Mouse (Mus musculus) T-helper 17 cell (primary cell): Measurements from ENCODE around the gene Aven.
"Not testable (repeated sequence)": the region's sequence is repeated elsewhere in the genome, so short reads cannot be mapped to it uniquely, and the experiment has no call there.

ENCODE experiments used
- in situ Hi-C, 2 experiments: fragments of 300-600 bp; cut with MboI, MseI; formaldehyde crosslinking; loops; 1 replicate in 1 of 2; 2 replicates in 1 of 2; pipeline ENCODE4 v1.15.1; 2025; ENCODE audit warnings: high pct_unique_total_duplicates in 2 of 2

Gene Aven

DNA sequence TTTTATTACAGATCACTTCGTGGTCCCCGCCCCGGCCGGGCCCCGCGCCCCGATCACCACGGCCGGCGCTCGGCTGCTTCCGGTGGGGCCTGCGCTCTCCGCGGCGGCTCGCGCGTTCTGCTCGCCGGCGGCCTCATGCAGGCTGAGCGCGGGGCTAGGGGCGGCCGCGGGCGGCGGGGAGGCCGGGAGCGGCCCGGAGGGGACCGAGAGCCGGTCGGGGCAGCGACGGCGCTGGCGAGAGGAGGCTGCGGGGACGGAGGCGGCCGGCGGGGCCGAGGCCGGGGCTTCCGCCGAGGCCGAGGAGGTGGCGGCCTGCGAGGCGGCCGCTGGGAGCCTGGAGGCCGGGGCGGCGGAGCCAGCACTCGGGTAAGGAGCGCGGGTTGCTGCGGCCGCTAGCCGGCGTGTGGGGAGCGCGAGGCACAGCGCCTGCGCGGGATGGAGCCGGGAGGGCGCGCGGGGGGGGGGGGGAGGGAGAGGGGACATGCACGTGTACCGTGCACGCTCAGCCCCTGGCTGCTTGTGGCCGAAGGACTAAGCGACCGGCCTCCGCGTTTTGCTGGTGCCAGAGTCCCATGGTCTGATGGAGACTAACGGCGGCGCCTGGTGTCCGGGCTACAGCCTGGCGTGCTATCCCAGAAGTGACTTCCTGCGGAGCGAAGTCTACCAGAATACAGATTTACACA is at the start of gene Aven:
TSS of gene Aven (plus strand) at position 109 of the 683 bp plus-strand sequence.
- in situ Hi-C loops = no loop called here

- in situ Hi-C loops = loop anchor here in 1 of 2 experiments (5.0 kb wide), 1 partner anchor 41 kb away; no protein-coding TSS in a partner anchor
These were observed 49.3 kb upstream of the Aven start for GRCm38 (mm10) chr2:112443491-112443890.

DNA sequence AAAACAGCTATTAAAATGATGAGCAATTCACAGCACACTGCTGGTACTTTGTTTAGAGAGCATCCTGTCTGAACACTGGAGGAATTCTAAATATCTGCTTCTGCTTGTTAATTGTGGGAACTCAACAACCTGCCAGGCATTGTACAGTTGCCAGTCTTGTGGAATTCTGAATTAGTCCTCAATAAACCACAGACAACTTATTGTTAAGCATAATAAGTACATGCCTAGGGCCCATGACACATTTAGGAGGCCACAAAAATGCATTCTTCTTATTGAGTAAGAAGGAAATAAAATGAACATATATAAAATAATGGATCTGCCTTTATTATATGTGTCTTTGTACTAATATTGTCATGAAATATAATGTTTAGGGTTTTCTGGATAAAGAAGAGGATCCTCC is 47.3 kb upstream of the Aven start:
- in situ Hi-C loops = no loop called here

DNA sequence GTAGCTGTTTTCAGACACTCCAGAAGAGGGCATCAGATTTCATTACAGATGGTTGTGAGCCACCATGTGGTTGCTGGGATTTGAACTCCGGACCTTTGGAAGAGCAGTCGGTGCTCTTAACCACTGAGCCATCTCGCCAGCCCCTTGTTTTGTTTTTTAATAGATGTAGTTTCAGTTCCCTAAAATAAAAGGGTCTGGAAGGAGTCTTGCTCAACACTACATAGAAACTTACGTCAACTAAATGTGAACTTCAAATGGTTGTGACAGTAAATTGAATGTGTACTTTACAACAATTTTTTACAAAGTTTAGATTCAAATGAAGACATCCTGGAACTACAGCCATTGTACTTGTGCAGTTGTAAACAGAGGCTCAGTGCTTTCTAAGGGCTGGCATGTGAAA is 44.7 kb upstream of the Aven start:
- in situ Hi-C loops = not testable (repeated sequence)

DNA sequence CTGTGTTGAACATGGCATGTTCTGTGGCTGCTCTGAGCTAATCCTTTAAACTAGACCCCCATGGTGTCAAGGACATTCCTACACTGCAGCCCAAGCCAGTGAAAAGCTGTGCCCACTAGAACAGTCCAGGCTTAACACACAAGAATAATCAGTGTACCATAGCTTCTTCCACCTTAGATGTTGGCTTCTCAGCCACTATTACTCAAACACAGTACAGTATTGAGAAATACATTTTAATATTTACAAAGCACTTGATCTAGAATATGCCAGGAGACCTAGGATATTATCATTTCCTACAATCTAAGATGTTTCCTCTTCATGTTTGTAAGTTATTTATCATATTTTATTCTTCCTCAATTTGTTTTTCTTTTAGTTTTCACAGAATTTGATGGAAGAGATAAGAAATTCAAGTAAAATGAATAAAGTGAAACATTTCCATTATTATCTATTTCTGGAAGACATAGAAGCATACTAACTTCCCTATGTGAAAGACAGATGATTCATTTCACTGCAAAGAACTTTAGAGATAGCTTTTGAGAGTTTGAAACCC is 44.2 kb upstream of the Aven start:
- in situ Hi-C loops = no loop called here

- in situ Hi-C loops = loop anchor here (5.0 to 25.0 kb wide), 2 partner anchors 77 to 187 kb away; partner anchors contain the start of genes Gm21985 (in 1 of the 2), Nop10 (in 1 of the 2), Nutm1 (in 1 of the 2) and Slc12a6 (in 1 of the 2)
These were observed 43.0 kb upstream of the Aven start for GRCm38 (mm10) chr2:112449597-112450296.

DNA sequence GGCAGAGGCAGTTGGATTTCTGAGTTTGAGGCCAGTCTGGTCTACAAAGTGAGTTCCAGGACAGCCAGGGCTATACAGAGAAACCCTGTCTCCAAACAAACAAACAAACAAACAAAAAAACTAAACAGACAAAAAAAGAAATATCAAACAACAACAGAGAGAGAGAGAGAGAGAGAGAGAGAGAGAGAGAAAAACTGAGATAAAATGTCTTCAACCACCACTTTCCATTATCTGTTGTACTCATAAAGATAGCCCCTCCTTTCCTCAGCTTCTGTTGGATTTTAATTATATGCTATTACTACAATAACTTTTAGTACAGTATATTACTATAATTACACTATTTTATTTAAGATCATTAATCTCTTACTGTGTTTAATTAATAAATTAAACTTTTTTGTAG is 40.3 kb upstream of the Aven start:
- in situ Hi-C loops = loop anchor here (5.0 to 25.0 kb wide), 2 partner anchors 80 to 190 kb away; partner anchors contain the start of genes Gm21985 (in 1 of the 2), Nop10 (in 1 of the 2), Nutm1 (in 1 of the 2) and Slc12a6 (in 1 of the 2)

DNA sequence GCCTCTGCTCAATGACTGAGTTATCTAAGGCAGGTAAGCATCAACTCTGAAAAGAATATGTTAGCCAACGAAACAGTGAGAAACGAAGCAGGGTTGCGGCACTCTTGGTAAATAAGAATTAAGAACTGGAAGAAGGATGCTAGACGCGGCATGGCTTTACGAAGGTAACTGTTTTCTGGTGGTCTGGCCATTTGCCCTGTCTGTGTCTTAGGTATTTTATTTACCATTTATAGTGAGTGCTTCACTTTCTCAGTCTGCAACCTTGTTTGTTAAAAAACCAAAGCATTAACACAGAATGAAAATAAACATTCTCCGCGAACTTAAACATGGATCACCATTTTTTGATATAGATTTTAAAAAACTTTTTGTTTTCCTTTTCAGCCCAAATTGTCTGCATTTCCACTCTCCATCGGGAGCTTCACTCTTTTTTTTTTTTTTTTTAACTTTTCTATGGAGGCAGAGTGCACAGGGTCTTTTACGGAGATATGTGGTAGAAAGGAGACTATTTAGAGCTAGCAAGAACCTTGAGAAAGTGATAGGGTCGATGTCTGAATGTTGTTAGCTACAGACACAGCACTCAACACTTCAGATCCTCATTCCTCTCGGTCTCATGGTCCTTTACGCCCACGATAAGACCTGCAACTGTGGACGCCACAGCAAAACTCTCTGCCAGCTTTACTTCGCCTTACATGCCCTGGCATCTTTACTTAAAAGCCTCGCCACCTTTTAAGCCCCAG is 38.5 kb upstream of the Aven start:
- in situ Hi-C loops = loop anchor here (5.0 to 25.0 kb wide), 2 partner anchors 82 to 192 kb away; partner anchors contain the start of genes Gm21985 (in 1 of the 2), Nop10 (in 1 of the 2), Nutm1 (in 1 of the 2) and Slc12a6 (in 1 of the 2)

GRCm38 (mm10) chr2:112454862-112455564 is 37.8 kb upstream of the Aven start, which contains the start of gene Emc7:
Emc7 (plus strand) TSS chr2:112454997.
- in situ Hi-C loops = loop anchor here (5.0 to 25.0 kb wide), 2 partner anchors 83 to 193 kb away; partner anchors contain the start of genes Gm21985 (in 1 of the 2), Nop10 (in 1 of the 2), Nutm1 (in 1 of the 2) and Slc12a6 (in 1 of the 2)

DNA sequence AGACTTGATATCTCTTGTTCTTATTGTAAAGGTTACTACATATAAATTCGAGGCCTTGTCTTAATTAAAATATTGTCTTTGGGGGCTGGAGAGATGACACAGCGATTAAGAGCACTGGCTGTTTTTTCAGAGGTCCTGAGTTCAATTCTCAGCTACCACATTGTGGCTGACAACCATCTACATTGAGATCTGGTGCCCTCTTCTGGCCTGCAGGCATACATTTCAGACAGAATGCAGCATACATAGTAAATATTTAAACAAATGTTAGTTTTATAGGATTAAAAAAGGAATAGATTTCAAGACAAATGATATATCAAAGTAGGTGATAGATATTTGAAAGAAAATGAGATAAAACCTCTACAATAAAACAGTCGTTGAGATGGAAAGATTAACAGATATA is 32.2 kb upstream of the Aven start:
- in situ Hi-C loops = loop anchor here in 1 of 2 experiments (10.0 to 25.0 kb wide), 2 partner anchors 198 to 256 kb away; partner anchors contain the start of genes Gm21985, Nop10, Nutm1 and Slc12a6

GRCm38 (mm10) chr2:112469542-112469941 is 23.2 kb upstream of the Aven start:
- in situ Hi-C loops = loop anchor here in 1 of 2 experiments (10.0 to 25.0 kb wide), 2 partner anchors 207 to 265 kb away; partner anchors contain the start of genes Gm21985, Nop10, Nutm1 and Slc12a6

GRCm38 (mm10) chr2:112470961-112471381 is 21.8 kb upstream of the Aven start:
- in situ Hi-C loops = loop anchor here in 1 of 2 experiments (25.0 kb wide), 1 partner anchor 209 kb away; the partner anchor contains the start of genes Gm21985, Nop10, Nutm1 and Slc12a6

- in situ Hi-C loops = loop anchor here in 1 of 2 experiments (25.0 kb wide), 1 partner anchor 210 kb away; the partner anchor contains the start of genes Gm21985, Nop10, Nutm1 and Slc12a6
These were observed 20.7 kb upstream of the Aven start for GRCm38 (mm10) chr2:112472076-112472475.

- in situ Hi-C loops = loop anchor here in 1 of 2 experiments (25.0 kb wide), 1 partner anchor 213 kb away; the partner anchor contains the start of genes Gm21985, Nop10, Nutm1 and Slc12a6
These were observed 17.6 kb upstream of the Aven start for GRCm38 (mm10) chr2:112474997-112475724.

DNA sequence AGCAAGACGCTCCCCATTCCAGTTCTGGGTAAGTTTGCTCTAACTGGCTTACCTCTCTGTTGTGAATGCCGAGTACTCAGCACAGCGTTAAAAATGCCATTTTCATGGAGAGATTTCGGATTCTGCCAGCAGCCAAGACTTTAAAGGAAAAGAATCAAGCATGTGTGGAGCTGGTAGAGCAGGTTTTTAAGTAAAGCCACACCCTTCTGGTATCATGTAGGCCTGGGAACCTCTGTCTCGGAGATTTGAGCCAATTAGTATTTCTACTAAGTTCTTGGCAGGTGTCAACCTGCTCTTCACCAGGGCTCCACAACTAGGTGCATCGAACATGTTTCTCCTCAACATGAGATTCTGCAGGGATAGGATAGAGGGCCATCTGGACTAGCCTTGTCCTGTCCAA is 16.2 kb upstream of the Aven start:
- in situ Hi-C loops = no loop called here

DNA sequence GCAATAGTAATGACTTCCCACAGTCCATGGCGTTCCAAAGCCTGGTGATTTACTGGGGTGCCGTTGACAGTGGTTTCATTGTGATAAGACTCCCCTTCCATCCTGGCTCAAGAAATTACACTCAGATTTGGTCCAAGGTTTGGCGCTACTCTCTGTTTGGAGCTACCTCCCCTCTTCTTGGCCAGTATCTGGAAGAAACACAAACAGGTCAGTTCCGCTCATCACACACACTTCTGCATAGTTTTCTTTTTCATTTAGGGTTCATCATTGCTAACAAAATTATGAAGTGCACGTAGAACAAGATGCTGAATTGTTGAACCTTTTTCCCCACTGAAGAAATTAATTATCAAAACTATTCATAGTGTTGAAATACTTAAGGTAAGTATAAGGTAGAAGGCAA is 12.1 kb upstream of the Aven start, which contains the start of gene Chrm5:
TSS of gene Chrm5 (minus strand) at position 101 of the 400 bp plus-strand sequence.
- in situ Hi-C loops = loop anchor here in 1 of 2 experiments (5.0 kb wide), 2 partner anchors 103 to 223 kb away; partner anchors contain the start of genes Katnbl1 and Nutm1

DNA sequence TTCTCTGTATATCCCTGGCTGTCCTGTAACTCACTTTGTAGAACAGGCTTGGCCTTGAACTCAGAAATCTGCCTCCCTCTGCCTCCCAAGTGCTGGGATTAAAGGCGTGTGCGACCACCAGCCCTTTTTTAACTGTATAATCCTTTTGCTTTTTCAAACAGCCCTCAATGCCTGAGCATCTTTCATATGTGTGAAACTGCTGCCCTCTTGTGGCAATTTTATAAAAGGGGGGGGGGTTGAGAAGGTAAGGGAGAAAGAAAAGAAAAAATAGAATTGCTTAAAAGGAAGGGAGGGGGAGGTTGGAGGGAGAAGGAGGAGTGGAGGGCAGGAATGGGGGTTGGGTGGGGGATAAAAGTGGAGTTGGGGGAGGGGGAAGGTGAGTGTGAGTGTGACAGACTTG is 11.2 kb upstream of the Aven start:
- in situ Hi-C loops = loop anchor here in 1 of 2 experiments (5.0 kb wide), 2 partner anchors 104 to 224 kb away; partner anchors contain the start of genes Katnbl1 and Nutm1

GRCm38 (mm10) chr2:112482533-112483333 is 10.0 kb upstream of the Aven start:
- in situ Hi-C loops = loop anchor here in 1 of 2 experiments (5.0 kb wide), 2 partner anchors 105 to 225 kb away; partner anchors contain the start of genes Katnbl1 and Nutm1
